Mouse (Mus musculus) forebrain, embryonic 10.5 days (tissue): ENCODE measurements around the gene Sergef. TPM values are rescaled to one million over a fixed set of nuclear protein-coding genes. Genes with fewer than 3 reads are reported as not detected.

ENCODE experiments used
- DNase-seq: peaks from one replicate; pipeline ENCODE4 v3.0.0-alpha.2; 2017; ENCODE audit warnings: low spot score; ENCODE audit errors: extremely low spot score
- H3K27ac ChIP-seq: fragments of 300-500 bp; sonication (generic); 2 replicates; pipeline ENCODE4 v1.5.1; 2016; ENCODE audit warnings: mild to moderate bottlenecking
- H3K27me3 ChIP-seq: fragments of 300-500 bp; sonication (generic); 2 replicates; pipeline ENCODE4 v1.6.1; 2016; ENCODE audit warnings: mild to moderate bottlenecking; ENCODE audit not compliant: poor library complexity, severe bottlenecking
- H3K36me3 ChIP-seq: fragments of 300-500 bp; sonication (generic); replicated peaks from 2 replicates; pipeline ENCODE4 v1.6.1; 2016; ENCODE audit warnings: mild to moderate bottlenecking, moderate library complexity
- H3K4me1 ChIP-seq: fragments of 300-500 bp; sonication (generic); 2 replicates; pipeline ENCODE4 v1.6.1; 2016
- H3K4me3 ChIP-seq: fragments of 300-500 bp; sonication (generic); 2 replicates; pipeline ENCODE4 v1.5.1; 2016; ENCODE audit warnings: mild to moderate bottlenecking, moderate library complexity
- H3K9me3 ChIP-seq: fragments of 300-500 bp; sonication (generic); 2 replicates; pipeline ENCODE4 v1.6.1; 2016; ENCODE audit warnings: mild to moderate bottlenecking, moderate library complexity
- whole genome bisulfite sequencing: fragments of 180-500 bp; shearing (Covaris S2); methylation state at CpG from one replicate; pipeline ENCODE4 v1.1.7; 2016; 5-methylcytosine and 5-hydroxymethylcytosine counted together
- polyA plus RNA-seq: library from polyadenylated mRNA; unstranded; fragments of >200 nt; fragmentation: Nextera tagmentation; extraction: Ambion mirVana; gene quantifications from 2 replicates; pipeline ENCODE4 v1.2.1, GENCODE M21; 2016

Sergef gene
- polyA plus RNA-seq, 1 experiment from 2014 or later, result 16.7 TPM

GRCm38 (mm10) chr7:46435833-46436232 is 203.8 kb downstream of the Sergef start:
- no peaks in the 10 kb centered on the region for H3K9me3 ChIP-seq
- DNase-seq, result no peak
- WGBS, result 89% methylated on average over 5 of the region's 5 CpGs
- H3K27me3 ChIP-seq, result no peaks in the 10 kb centered on the region
- H3K4me1 ChIP-seq, result peaks cover 6% of the 10 kb centered on the region
- no peak overlapping the region for H3K4me3 ChIP-seq
- H3K27ac ChIP-seq, result no peak overlapping the region
- H3K36me3 ChIP-seq, result no peaks in the 10 kb centered on the region

DNA sequence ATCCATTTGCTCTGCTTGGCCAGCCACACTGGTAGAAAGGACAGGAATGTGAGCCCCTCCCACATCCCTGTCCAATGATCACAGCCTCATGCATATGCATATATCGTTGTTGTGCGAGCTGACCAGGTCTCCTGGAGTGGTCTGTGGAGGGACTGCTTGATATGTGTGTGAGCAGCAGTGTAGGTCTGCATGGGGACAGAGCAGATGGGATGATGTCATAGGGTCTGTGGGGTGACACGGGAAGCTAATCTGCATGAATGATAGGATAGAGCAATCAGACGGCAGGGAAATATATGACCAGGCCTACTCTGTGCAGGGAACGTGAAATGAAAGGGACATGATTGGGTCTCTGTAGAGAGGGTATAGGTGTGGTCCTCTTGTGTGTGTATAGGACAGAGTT is 205.7 kb downstream of the Sergef start:
- Histone ChIP-seq H3K36me3 (no peaks in the 10 kb centered on the region), H3K9me3 (no peaks in the 10 kb centered on the region), H3K4me3 (no peak overlapping the region), H3K4me1 (peaks cover 6% of the 10 kb centered on the region), H3K27ac (peak overlapping the region; percentile 11; the same call in 1 of the 2 replicates), H3K27me3 (no peaks in the 10 kb centered on the region)
- WGBS, result 81% methylated on average over 5 of the region's 5 CpGs
- DNase-seq, result no peak

- peaks cover 30% of the 10 kb centered on the region for H3K4me1 ChIP-seq
- no peaks in the 10 kb centered on the region for H3K36me3 ChIP-seq
- 71% methylated on average over 4 of the region's 4 CpGs for WGBS
- H3K4me3 ChIP-seq, result no peak overlapping the region
- H3K27me3 ChIP-seq, result no peaks in the 10 kb centered on the region
- DNase-seq, result no peak
- peak overlapping the region; percentile 5; the same call in 1 of the 2 replicates for H3K27ac ChIP-seq
- no peaks in the 10 kb centered on the region for H3K9me3 ChIP-seq
Measured at GRCm38 (mm10) chr7:46425012-46425411, 214.6 kb downstream of the Sergef start.

DNA sequence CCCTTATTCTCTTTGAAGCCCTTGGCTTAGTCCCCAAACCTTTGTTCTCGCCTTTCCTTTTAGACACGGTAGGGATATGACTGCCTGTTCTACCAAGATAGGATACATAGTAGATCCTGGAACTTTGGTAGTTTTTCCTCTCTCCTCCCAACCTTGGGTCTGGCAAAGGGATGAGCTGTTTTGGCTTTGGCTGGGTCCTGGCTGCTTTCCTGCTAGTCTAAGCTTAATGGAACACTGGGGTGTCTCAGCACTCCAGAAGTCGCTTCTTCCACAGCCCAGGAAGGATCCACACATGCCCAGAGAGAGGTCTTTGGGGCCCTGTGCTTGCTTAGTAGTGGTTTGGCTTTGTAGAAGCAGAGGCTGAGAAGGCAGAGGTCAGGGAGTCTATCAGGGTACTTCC is 215.7 kb downstream of the Sergef start:
- no peak overlapping the region for H3K27ac ChIP-seq
- H3K4me1 ChIP-seq, result peaks cover 30% of the 10 kb centered on the region
- DNase-seq, result no peak
- 67% methylated on average over 3 of the region's 3 CpGs for WGBS
- no peak overlapping the region for H3K4me3 ChIP-seq
- H3K27me3 ChIP-seq, result no peaks in the 10 kb centered on the region
- H3K36me3 ChIP-seq, result no peaks in the 10 kb centered on the region
- H3K9me3 ChIP-seq, result no peaks in the 10 kb centered on the region

DNA sequence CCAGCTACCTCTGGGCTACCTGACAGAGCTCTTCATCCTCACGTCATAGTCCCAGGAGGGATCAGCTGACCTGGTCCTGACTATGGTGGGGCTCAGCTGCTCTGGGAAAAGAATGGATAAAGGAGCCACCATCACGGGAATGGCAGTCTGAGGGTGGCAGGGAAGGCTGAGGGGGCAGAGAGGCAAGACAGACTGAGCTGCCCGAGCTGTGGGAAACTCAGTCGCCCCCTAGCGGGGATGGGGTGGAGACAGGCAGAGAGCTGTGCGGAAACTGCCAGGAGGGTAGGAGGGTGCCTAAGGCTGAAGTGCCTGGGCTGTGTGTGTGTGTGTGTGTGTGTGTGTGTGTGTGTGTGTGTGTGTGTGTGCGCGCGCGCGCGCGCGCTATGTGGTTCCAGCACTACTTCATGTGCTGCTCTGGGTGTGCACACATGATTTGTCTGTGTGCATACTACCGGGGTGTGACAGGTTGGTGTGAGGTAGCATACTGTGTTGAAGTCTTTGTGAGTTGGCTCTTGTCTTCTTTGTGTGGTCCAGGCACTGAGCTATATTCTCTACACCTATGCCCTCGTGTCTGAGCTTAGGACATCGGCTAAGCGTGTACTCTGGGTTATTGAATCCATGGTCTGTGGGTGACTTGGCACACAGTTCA is 216.7 kb downstream of the Sergef start:
- H3K27ac ChIP-seq, result peak overlapping the region; percentile 51; the same call in 1 of the 2 replicates

GRCm38 (mm10) chr7:46422052-46422763 is 217.4 kb downstream of the Sergef start:
- Histone ChIP-seq H3K27ac (peak overlapping the region; percentile 51; the same call in 1 of the 2 replicates), H3K4me3 (no peak overlapping the region), H3K9me3 (no peaks in the 10 kb centered on the region), H3K4me1 (peaks cover 30% of the 10 kb centered on the region), H3K36me3 (no peaks in the 10 kb centered on the region), H3K27me3 (no peaks in the 10 kb centered on the region)
- DNase-seq, result no peak
- 76% methylated on average over 8 of the region's 8 CpGs for WGBS

More for the DNA sequence above, 216.7 kb downstream of the Sergef start:
- Histone ChIP-seq H3K27me3 (no peaks in the 10 kb centered on the region), H3K9me3 (no peaks in the 10 kb centered on the region), H3K4me3 (no peak overlapping the region), H3K4me1 (peaks cover 30% of the 10 kb centered on the region), H3K36me3 (no peaks in the 10 kb centered on the region)
- WGBS, result 51% methylated on average over 18 of the region's 18 CpGs
- peak; percentile 61 for DNase-seq

- Histone ChIP-seq H3K9me3 (no peaks in the 10 kb centered on the region), H3K36me3 (no peaks in the 10 kb centered on the region), H3K27me3 (no peaks in the 10 kb centered on the region), H3K27ac (0 out of 2 replicates have a peak overlapping the region, but pooled peaks have one; percentile 2), H3K4me1 (peaks cover 30% of the 10 kb centered on the region), H3K4me3 (no peak overlapping the region)
- WGBS, result 56% methylated on average over 5 of the region's 5 CpGs
- no peak for DNase-seq
Measured at GRCm38 (mm10) chr7:46421535-46421934, 218.1 kb downstream of the Sergef start.

GRCm38 (mm10) chr7:46418102-46418622 is 221.4 kb downstream of the Sergef start:
- 85% methylated on average over 16 of the region's 16 CpGs for WGBS
- Histone ChIP-seq H3K9me3 (no peaks in the 10 kb centered on the region), H3K36me3 (no peaks in the 10 kb centered on the region), H3K4me3 (no peak overlapping the region), H3K27me3 (no peaks in the 10 kb centered on the region), H3K27ac (no peak overlapping the region), H3K4me1 (peaks cover 18% of the 10 kb centered on the region)
- no peak for DNase-seq

GRCm38 (mm10) chr7:46417467-46417866 is 222.1 kb downstream of the Sergef start:
- Histone ChIP-seq H3K4me1 (peaks cover 11% of the 10 kb centered on the region), H3K27me3 (no peaks in the 10 kb centered on the region), H3K9me3 (no peaks in the 10 kb centered on the region), H3K4me3 (no peak overlapping the region), H3K27ac (no peak overlapping the region), H3K36me3 (no peaks in the 10 kb centered on the region)
- WGBS, result 80% methylated on average over 7 of the region's 7 CpGs
- no peak for DNase-seq

GRCm38 (mm10) chr7:46415818-46416425 is 223.7 kb downstream of the Sergef start:
- H3K9me3 ChIP-seq, result no peaks in the 10 kb centered on the region
- no peak for DNase-seq
- H3K27ac ChIP-seq, result no peak overlapping the region
- no peak overlapping the region for H3K4me3 ChIP-seq
- 87% methylated on average over 14 of the region's 14 CpGs for WGBS
- no peaks in the 10 kb centered on the region; the same call in 1 of the 2 replicates for H3K4me1 ChIP-seq
- H3K36me3 ChIP-seq, result no peaks in the 10 kb centered on the region
- H3K27me3 ChIP-seq, result no peaks in the 10 kb centered on the region

- Histone ChIP-seq H3K4me1 (no peaks in the 10 kb centered on the region; the same call in 1 of the 2 replicates), H3K27ac (no peak overlapping the region), H3K36me3 (no peaks in the 10 kb centered on the region), H3K9me3 (no peaks in the 10 kb centered on the region), H3K4me3 (no peak overlapping the region), H3K27me3 (no peaks in the 10 kb centered on the region)
- DNase-seq, result no peak
- 85% methylated on average over 6 of the region's 6 CpGs for WGBS
Measured at GRCm38 (mm10) chr7:46413959-46414725, 225.5 kb downstream of the Sergef start.

DNA sequence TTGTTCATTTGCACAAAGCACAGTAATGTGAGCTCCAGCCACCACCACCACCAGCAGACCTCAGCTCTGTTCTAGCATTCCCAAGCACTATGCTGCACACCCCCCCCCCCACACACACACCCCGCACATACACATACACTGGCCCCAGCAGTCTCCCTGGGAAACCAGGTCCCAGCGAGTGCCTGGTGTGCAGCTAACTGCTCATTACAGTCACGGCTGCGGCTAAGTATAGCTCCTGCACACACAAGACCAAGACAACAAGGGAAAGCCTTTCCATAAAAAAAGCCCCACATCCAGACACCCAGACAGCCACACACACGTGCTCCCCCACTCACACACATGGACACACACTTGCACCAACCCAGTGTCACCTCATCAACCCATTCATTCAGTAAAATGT is 226.8 kb downstream of the Sergef start:
- Histone ChIP-seq H3K27ac (no peak overlapping the region), H3K4me1 (no peaks in the 10 kb centered on the region), H3K9me3 (no peaks in the 10 kb centered on the region), H3K36me3 (no peaks in the 10 kb centered on the region), H3K27me3 (no peaks in the 10 kb centered on the region), H3K4me3 (no peak overlapping the region)
- 89% methylated on average over 5 of the region's 5 CpGs for WGBS
- no peak for DNase-seq
